Mouse (Mus musculus) stomach, embryonic 14.5 days (tissue): ENCODE results near the gene Abhd14b. TPM values are rescaled to one million over a fixed set of nuclear protein-coding genes. Genes with fewer than 3 reads are reported as not detected.

ENCODE experiments used
- ATAC-seq: fragments of 200-750 bp; cut with Nextera tagmentation; 2 replicates; pipeline ENCODE4 v1.8.0; 2017; ENCODE audit warnings: low read depth, moderate TSS enrichment; ENCODE audit not compliant: insufficient number of reproducible peaks, insufficient read depth, low FRiP score
- H3K27ac ChIP-seq: fragments of 300-500 bp; sonication (generic); 2 replicates; pipeline ENCODE4 v1.5.1; 2014; ENCODE audit warnings: mild to moderate bottlenecking, low read length, moderate library complexity, mixed read lengths
- H3K27me3 ChIP-seq: fragments of 300-500 bp; sonication (generic); 2 replicates; pipeline ENCODE4 v1.6.1; 2014; ENCODE audit warnings: low read length, control low read depth, mixed read lengths; ENCODE audit not compliant: control insufficient read depth, insufficient read depth
- H3K36me3 ChIP-seq: fragments of 300-500 bp; sonication (generic); 2 replicates; pipeline ENCODE4 v1.6.1; 2014; ENCODE audit warnings: mild to moderate bottlenecking, control low read depth, low read length, moderate library complexity, mixed read lengths; ENCODE audit not compliant: control insufficient read depth, insufficient read depth
- H3K4me1 ChIP-seq: fragments of 300-500 bp; sonication (generic); 2 replicates; pipeline ENCODE4 v1.6.1; 2014; ENCODE audit warnings: low read length, control low read depth, mixed read lengths; ENCODE audit not compliant: control insufficient read depth, insufficient read depth
- H3K4me2 ChIP-seq: fragments of 300-500 bp; sonication (generic); replicated peaks from 2 replicates; pipeline ENCODE4 v1.6.1; 2014; ENCODE audit warnings: low read depth, low read length, control low read depth
- H3K4me3 ChIP-seq: fragments of 300-500 bp; sonication (generic); 2 replicates; pipeline ENCODE4 v1.5.1; 2014; ENCODE audit warnings: low read depth, low read length, control low read depth
- H3K9ac ChIP-seq: fragments of 300-500 bp; sonication (generic); replicated peaks from 2 replicates; pipeline ENCODE4 v1.6.1; 2014; ENCODE audit warnings: low read depth, mild to moderate bottlenecking, control low read depth, low read length, moderate library complexity, mixed read lengths
- H3K9me3 ChIP-seq: fragments of 300-500 bp; sonication (generic); 2 replicates; pipeline ENCODE4 v1.6.1; 2016; ENCODE audit warnings: low read depth, low read length, control low read depth; ENCODE audit not compliant: control insufficient read depth
- WGBS: fragments of 180-500 bp; shearing (Covaris S2); extraction: QIAGEN DNeasy Blood & Tissue Kit; methylation state at CpG from one replicate; pipeline ENCODE4 v1.1.7; 2014; 5-methylcytosine and 5-hydroxymethylcytosine counted together
- polyA plus RNA-seq: library from polyadenylated mRNA; unstranded; fragments of >200 nt; fragmentation: Nextera tagmentation; extraction: Ambion mirVana; gene quantifications from 2 replicates; pipeline ENCODE4 v1.2.1, GENCODE M21; 2014

Abhd14b gene
- polyA plus RNA-seq, 1 experiment from 2014 or later: 32.6 TPM

DNA sequence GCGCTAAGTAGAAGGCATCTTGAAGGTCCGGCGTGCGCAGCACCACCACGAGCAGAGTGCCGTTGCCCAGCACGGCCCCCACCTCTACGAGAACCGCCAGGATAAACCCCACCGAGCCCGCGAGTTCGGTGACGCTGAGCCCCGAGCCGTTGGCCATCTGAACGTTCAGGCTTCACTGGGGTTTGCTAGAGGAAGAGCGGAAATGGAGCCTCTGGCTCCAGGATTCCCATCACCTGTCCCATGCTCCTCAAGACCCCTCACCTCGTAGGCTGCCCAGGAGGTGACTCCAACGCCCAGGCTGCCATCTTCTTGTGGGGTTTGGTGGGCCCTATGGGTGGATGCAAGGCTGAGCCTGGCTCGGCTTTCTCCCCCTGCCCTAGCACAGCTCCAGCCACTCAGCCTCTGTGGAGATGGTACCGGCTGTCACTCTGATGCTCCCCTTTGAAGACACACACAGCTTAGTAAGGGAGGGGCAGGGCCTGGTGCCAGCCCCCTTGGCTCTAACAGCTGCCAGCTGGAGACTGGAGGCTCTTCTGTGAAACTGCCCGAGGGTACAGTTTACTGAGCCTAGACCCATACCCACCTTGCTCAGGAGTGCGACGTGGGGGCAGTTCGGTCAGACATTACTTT lies 18.4 kb downstream of the Abhd14b start, which contains the start of gene Gpr62:
TSS of gene Gpr62 (minus strand) at position 368 of the 630 bp plus-strand sequence.
- H3K4me3 ChIP-seq: peak within 1 kb of the TSS; percentile 53
- ATAC-seq: no peak
- H3K27me3 ChIP-seq: no peaks in the 10 kb centered on the region
- WGBS: 38% methylated on average over 26 of the region's 26 CpGs
- peaks cover 19% of the 10 kb centered on the region for H3K36me3 ChIP-seq
- peak within 1 kb of the TSS; percentile 55 for H3K9ac ChIP-seq
- peak within 1 kb of the TSS; percentile 98 for H3K4me2 ChIP-seq
- H3K27ac ChIP-seq: no peak within 1 kb of the TSS
- H3K4me1 ChIP-seq: peaks cover 5% of the 10 kb centered on the region; the same call in 1 of the 2 replicates
- no peaks in the 10 kb centered on the region for H3K9me3 ChIP-seq

DNA sequence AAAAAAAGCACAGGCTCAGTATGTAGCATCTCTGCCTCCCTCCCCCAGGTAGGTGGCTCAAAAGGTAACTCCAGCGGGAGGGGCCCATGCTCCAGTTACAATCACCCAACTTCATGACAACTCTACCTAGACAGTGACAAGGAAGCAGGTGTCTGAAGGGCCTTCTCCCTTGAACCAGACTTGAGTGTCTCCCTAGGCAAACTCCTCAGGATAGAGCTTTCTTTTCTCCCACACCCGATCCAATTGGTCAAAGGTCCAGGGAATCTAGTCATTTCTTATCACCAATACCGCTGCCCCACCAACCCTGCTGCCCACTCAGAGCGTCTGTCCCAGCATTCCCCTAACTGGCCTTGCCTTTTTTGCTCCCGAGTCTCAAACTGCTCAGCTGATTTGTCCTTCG lies 19.5 kb downstream of the Abhd14b start:
- H3K4me2 ChIP-seq: no peak overlapping the region
- peaks cover 17% of the 10 kb centered on the region for H3K36me3 ChIP-seq
- no peak overlapping the region for H3K9ac ChIP-seq
- H3K4me1 ChIP-seq: peaks cover 7% of the 10 kb centered on the region
- WGBS: 83% methylated on average over 6 of the region's 6 CpGs
- no peak overlapping the region for H3K4me3 ChIP-seq
- no peak for ATAC-seq
- no peaks in the 10 kb centered on the region for H3K27me3 ChIP-seq
- no peaks in the 10 kb centered on the region for H3K9me3 ChIP-seq
- no peak overlapping the region for H3K27ac ChIP-seq

DNA sequence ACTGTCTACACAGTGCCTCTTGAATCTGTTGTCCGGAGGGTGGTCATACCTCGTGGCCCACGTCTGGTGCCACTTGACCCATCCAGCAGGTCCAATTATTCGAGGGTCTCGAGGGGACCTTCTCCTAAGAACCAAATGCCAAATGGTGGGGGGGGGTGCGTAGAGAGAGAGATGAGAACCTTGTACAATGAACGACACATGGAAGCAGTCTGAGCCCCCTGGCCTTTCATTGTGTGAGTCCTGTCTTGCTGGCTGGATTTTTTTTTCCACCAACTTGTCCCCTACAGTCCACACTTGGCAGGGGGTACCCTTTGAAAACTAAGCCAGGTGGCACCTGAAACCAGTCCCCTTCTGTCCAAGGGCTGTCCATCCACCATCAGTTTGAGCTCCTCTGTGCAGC lies 20.5 kb downstream of the Abhd14b start:
- no peak overlapping the region for H3K4me2 ChIP-seq
- H3K9me3 ChIP-seq: no peaks in the 10 kb centered on the region
- no peaks in the 10 kb centered on the region for H3K27me3 ChIP-seq
- peaks cover 14% of the 10 kb centered on the region for H3K4me1 ChIP-seq
- no peak overlapping the region for H3K4me3 ChIP-seq
- peaks cover 8% of the 10 kb centered on the region for H3K36me3 ChIP-seq
- no peak overlapping the region for H3K27ac ChIP-seq
- ATAC-seq: no peak
- 91% methylated on average over 7 of the region's 7 CpGs for WGBS
- H3K9ac ChIP-seq: no peak overlapping the region

DNA sequence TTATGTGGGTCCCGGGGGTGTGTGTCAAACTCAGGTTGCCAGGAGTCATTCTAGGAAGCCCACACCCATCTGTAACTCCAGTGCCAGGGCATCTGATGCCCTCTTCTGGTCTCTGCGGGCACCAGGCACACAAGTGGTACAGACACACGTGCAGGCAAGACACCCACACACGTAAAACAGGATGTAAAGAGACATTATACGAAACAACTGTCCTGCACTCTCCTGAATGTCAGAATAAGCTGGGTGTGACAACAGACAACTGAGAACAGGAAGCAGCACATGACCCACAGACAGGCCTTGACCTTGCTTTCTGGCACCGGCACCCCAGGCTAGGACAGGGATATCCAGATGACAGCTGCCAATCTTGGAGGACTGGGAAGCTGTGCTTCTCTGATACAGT lies 22.1 kb downstream of the Abhd14b start:
- no peaks in the 10 kb centered on the region for H3K36me3 ChIP-seq
- WGBS: 72% methylated on average over 6 of the region's 6 CpGs
- no peak for ATAC-seq

DNA sequence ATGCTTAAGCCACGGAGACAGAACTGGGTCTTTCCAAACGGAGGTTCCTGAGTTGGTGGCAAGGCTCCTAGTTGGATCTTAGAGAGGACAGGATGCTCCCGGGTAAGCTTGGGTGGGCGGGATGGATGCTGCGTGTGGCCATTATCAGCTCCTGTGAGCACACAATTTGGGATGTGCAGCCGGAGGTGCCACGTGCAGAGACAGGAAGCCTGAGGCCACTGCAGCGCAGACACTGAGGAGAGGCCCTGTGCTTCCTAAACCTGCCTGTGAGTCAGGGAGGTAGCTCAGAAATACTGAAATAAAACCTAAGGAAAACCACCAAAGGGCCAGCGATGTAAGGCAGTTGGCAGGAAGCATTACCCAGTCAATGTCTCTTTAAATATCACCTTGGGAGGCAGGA lies 22.5 kb downstream of the Abhd14b start:
- Histone ChIP-seq H3K27me3 (no peaks in the 10 kb centered on the region), H3K4me2 (no peak overlapping the region), H3K27ac (no peak overlapping the region), H3K9ac (no peak overlapping the region), H3K4me3 (no peak overlapping the region), H3K9me3 (no peaks in the 10 kb centered on the region), H3K36me3 (no peaks in the 10 kb centered on the region), H3K4me1 (peaks cover 16% of the 10 kb centered on the region)
- no peak for ATAC-seq
- 68% methylated on average over 9 of the region's 9 CpGs for WGBS

More for the DNA sequence above, 22.1 kb downstream of the Abhd14b start:
- no peaks in the 10 kb centered on the region for H3K9me3 ChIP-seq
- no peak overlapping the region for H3K27ac ChIP-seq
- no peaks in the 10 kb centered on the region for H3K27me3 ChIP-seq
- H3K9ac ChIP-seq: no peak overlapping the region
- no peak overlapping the region for H3K4me2 ChIP-seq
- no peak overlapping the region for H3K4me3 ChIP-seq
- peaks cover 16% of the 10 kb centered on the region for H3K4me1 ChIP-seq

DNA sequence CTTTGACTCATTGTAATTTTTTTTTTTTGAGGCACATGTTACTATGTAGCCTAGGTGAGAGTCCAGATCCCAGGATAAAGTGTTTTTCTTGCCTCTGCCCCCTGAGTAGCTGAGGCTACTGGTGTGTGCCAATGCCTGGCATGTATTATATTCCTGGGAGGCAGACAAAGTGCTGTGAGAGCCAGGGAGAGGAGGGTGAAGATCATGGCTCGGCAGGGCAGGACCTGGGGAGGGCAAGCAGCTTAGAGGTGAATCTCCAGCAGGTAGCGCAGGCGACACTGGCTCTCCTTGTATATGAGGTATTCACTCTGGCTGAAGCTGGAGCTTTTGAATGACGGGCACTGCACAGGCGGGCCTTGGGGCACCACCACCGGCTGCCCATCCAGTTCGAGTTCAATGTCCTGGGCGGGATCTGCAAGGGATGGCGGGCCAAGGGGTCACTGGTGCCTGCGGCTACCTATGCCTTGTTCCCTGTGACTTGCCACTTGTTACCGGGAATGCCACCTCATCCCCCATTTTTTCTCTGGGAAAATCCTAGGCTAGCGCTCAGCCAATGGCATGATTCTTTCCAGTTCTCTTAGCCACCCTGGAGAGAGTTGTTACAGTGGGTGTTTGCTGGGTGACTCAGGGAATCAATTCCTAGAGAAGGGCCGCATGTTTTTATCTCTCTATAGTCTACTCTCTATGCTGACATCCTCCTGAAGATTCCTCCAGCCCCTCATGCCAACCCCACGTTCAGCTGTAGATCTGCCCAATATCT lies 23.9 kb downstream of the Abhd14b start:
- Histone ChIP-seq H3K4me2 (0 out of 2 replicates have a peak overlapping the region, but pooled peaks have one; percentile 8), H3K4me3 (no peak overlapping the region), H3K27ac (no peak overlapping the region), H3K27me3 (no peaks in the 10 kb centered on the region), H3K4me1 (peaks cover 21% of the 10 kb centered on the region), H3K9ac (no peak overlapping the region), H3K36me3 (no peaks in the 10 kb centered on the region), H3K9me3 (no peaks in the 10 kb centered on the region)
- 67% methylated on average over 14 of the region's 14 CpGs for WGBS
- ATAC-seq: no peak

DNA sequence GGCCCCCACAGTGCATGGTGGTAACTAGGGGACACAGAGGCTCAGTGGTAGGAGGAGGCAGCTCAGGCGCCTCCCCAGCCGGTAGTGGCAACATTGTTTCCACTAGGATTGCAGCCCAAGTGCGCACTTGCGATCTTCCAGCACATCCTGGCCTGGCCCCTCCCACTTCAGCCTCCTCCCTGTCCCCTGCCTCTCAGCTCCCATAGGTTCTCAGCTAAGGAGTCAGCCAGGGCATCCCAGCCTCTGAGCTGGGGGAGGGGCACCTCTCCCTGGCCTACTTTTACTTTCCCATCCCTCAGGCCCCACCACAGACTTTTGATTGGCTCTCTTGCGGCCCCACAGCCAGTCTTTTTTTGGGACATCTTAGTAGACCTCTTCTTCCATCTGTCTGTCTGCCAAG lies 24.6 kb downstream of the Abhd14b start:
- 20% methylated on average over 5 of the region's 5 CpGs for WGBS
- Histone ChIP-seq H3K4me2 (0 out of 2 replicates have a peak overlapping the region, but pooled peaks have one; percentile 8), H3K9me3 (no peaks in the 10 kb centered on the region), H3K9ac (no peak overlapping the region), H3K4me1 (peaks cover 21% of the 10 kb centered on the region), H3K36me3 (no peaks in the 10 kb centered on the region), H3K27me3 (no peaks in the 10 kb centered on the region), H3K27ac (no peak overlapping the region), H3K4me3 (no peak overlapping the region)
- ATAC-seq: no peak

DNA sequence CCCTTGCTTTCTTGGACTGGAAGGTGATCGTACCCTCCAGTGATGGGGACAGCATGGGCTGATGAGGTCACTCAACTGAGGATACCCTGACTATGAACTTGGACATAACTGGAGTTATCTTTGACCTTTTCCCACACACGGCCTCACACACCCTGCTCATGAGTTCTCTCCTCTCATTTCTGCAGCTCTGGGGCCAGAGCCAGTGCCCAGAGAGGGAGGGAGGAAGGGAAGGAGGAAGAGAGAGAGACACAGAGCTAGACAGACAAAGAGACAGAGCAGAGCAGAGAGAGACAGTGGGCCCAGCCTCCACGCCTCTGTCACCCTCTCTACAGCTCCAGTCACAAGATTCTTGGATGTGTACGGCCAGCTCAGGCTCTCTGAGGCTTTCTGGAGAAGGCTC lies 25.1 kb downstream of the Abhd14b start:
- H3K4me3 ChIP-seq: no peak overlapping the region
- no peak overlapping the region for H3K27ac ChIP-seq
- WGBS: 66% methylated on average over 4 of the region's 4 CpGs
- H3K9me3 ChIP-seq: no peaks in the 10 kb centered on the region
- ATAC-seq: no peak
- no peak overlapping the region for H3K4me2 ChIP-seq
- H3K9ac ChIP-seq: no peak overlapping the region
- H3K27me3 ChIP-seq: no peaks in the 10 kb centered on the region
- H3K36me3 ChIP-seq: no peaks in the 10 kb centered on the region
- H3K4me1 ChIP-seq: peaks cover 21% of the 10 kb centered on the region
